12 mouse cellular contexts compared by ENCODE assay signal in genomic region chr1:13513761-13514160, GRCm38 (mm10).
DNase-seq lines count a peak whose midpoint lies in the region; ATAC-seq lines count a peak whose summit lies in the region.
"Had no signal": no experiment of that assay in that cellular context is flagged by ENCODE, and none has a peak within 500 bp of the region (broad histone marks: within the 10 kb centered on the region; RNA-seq: fewer than 3 reads in every experiment).

No protein-coding gene starts in this region.

- no peaks in the 10 kb centered on the region for H3K79me2 ChIP-seq in macrophage (ENCODE audit: inconsistent target)

- H3K9me3 ChIP-seq in hindbrain, embryonic 11.5 days (ENCODE audit: control insufficient read depth, low read length), result no peaks in the 10 kb centered on the region

- H3K27me3 ChIP-seq in hindbrain, embryonic 11.5 days (ENCODE audit: control insufficient read depth, insufficient read depth, low read length), result no peaks in the 10 kb centered on the region
- H3K27me3 ChIP-seq: forebrain, embryonic 12.5 days; midbrain, embryonic 12.5 days had no signal

- no peak overlapping the region for H3K27ac ChIP-seq in macrophage
- no peak overlapping the region for H3K27ac ChIP-seq in hindbrain, embryonic 11.5 days (ENCODE audit: low read depth, low read length)
- H3K27ac ChIP-seq: forebrain, embryonic 12.5 days; heart, embryonic 10.5 days; midbrain, embryonic 12.5 days had no signal

- no peak overlapping the region for H3K9ac ChIP-seq in hindbrain, embryonic 11.5 days (ENCODE audit: low read depth, low read length)
- H3K9ac ChIP-seq: forebrain, embryonic 12.5 days; midbrain, embryonic 12.5 days had no signal

- no peaks in the 10 kb centered on the region for H3K4me1 ChIP-seq in hindbrain, embryonic 11.5 days (replicated peaks; ENCODE audit: control insufficient read depth, insufficient read depth, low read length)
- H3K4me1 ChIP-seq: forebrain, embryonic 12.5 days; heart, embryonic 10.5 days; midbrain, embryonic 12.5 days had no signal

- peak overlapping the region; percentile 26 for H3K4me3 ChIP-seq in macrophage (ENCODE audit: inconsistent target)
- no peak overlapping the region for H3K4me3 ChIP-seq in hindbrain, embryonic 11.5 days (ENCODE audit: low read depth, low read length)
- H3K4me3 ChIP-seq: forebrain, embryonic 12.5 days; heart, embryonic 10.5 days; midbrain, embryonic 12.5 days had no signal

- no peak for ATAC-seq in hindbrain, embryonic 11.5 days (ENCODE audit: low FRiP score)

- H3K36me3 ChIP-seq in macrophage (ENCODE audit: inconsistent target), result no peaks in the 10 kb centered on the region
- H3K36me3 ChIP-seq in hindbrain, embryonic 11.5 days (ENCODE audit: control insufficient read depth, insufficient read depth, low read length), result no peaks in the 10 kb centered on the region
- H3K36me3 ChIP-seq: forebrain, embryonic 12.5 days; midbrain, embryonic 12.5 days had no signal

- H3K4me2 ChIP-seq in hindbrain, embryonic 11.5 days (replicated peaks; ENCODE audit: low read depth, low read length), result no peak overlapping the region
- H3K4me2 ChIP-seq: forebrain, embryonic 12.5 days; midbrain, embryonic 12.5 days had no signal

- peak; percentile 7 for DNase-seq in lung, postnatal 36 days
- no peak for DNase-seq in lung, postnatal 14 days
- DNase-seq in c-Kit-positive CD71-negative TER-119-negative erythroid progenitor cells, embryonic 14.5 days (ENCODE audit: low read depth), result peak; percentile 42
- DNase-seq in thymus, postnatal 25 days, result peak; percentile 17
- no peak for DNase-seq in hindbrain, embryonic 11.5 days (ENCODE audit: low spot score)
- DNase-seq in cerebellum, postnatal 10 days, result no peak
- no peak for DNase-seq in layer of hippocampus, adult 18-20 months (ENCODE audit: low spot score in 2 of 2)
- DNase-seq: layer of hippocampus, adult 9-11 months had no signal

- WGBS in macrophage (ENCODE audit: missing documents), result 12% methylated on average over 11 of the region's 11 CpGs
- 98% methylated on average over 11 of the region's 11 CpGs for WGBS in hindbrain, embryonic 11.5 days

Comparison
In these comparisons a context has a peak if more than half of its experiments do, and no peak if none do; other contexts are left out.
1. DNase-seq: peak in lung, postnatal 36 days (single experiment), c-Kit-positive CD71-negative TER-119-negative erythroid progenitor cells, embryonic 14.5 days (single experiment) and thymus, postnatal 25 days (single experiment); none in lung, postnatal 14 days (single experiment), hindbrain, embryonic 11.5 days (single experiment), cerebellum, postnatal 10 days (0 of 2) and layer of hippocampus, adult 18-20 months (0 of 2).